Mouse (Mus musculus) hindbrain, embryonic 16.5 days (tissue): ENCODE measurements around the gene Med28. TPM values are rescaled to one million over a fixed set of nuclear protein-coding genes. Genes with fewer than 3 reads are reported as not detected.

Experiments used
- ATAC-seq: fragments of 200-750 bp; cut with Nextera tagmentation; 2 replicates; pipeline ENCODE4 v1.8.0; 2017; ENCODE audit warnings: moderate TSS enrichment, moderate library complexity
- H3K27ac ChIP-seq: fragments of 300-500 bp; sonication (generic); 2 replicates; pipeline ENCODE4 v1.5.1; 2014; ENCODE audit warnings: low read depth, mild to moderate bottlenecking, control low read depth, low read length, moderate library complexity
- H3K27me3 ChIP-seq: fragments of 300-500 bp; sonication (generic); replicated peaks from 2 replicates; pipeline ENCODE4 v1.6.1; 2014; ENCODE audit warnings: low read length; ENCODE audit not compliant: control insufficient read depth, insufficient read depth
- H3K36me3 ChIP-seq: fragments of 300-500 bp; sonication (generic); 2 replicates; pipeline ENCODE4 v1.6.1; 2014; ENCODE audit warnings: mild to moderate bottlenecking, low read length, moderate library complexity, mixed read lengths; ENCODE audit not compliant: control insufficient read depth, insufficient read depth
- H3K4me1 ChIP-seq: fragments of 300-500 bp; sonication (generic); 2 replicates; pipeline ENCODE4 v1.6.1; 2014; ENCODE audit warnings: low read depth, low read length; ENCODE audit not compliant: control insufficient read depth, insufficient read depth
- H3K4me2 ChIP-seq: fragments of 300-500 bp; sonication (generic); 2 replicates; pipeline ENCODE4 v1.6.1; 2014; ENCODE audit warnings: mild to moderate bottlenecking, low read length, control low read depth, moderate library complexity
- H3K4me3 ChIP-seq: fragments of 300-500 bp; sonication (generic); 2 replicates; pipeline ENCODE4 v1.5.1; 2014; ENCODE audit warnings: mild to moderate bottlenecking, low read length, control low read depth, moderate library complexity
- H3K9ac ChIP-seq: fragments of 300-500 bp; sonication (generic); 2 replicates; pipeline ENCODE4 v1.6.1; 2014; ENCODE audit warnings: low read depth, mild to moderate bottlenecking, control low read depth, low read length, moderate library complexity
- H3K9me3 ChIP-seq: fragments of 300-500 bp; sonication (generic); 2 replicates; pipeline ENCODE4 v1.6.1; 2014; ENCODE audit warnings: mild to moderate bottlenecking, low read length, moderate library complexity; ENCODE audit not compliant: control insufficient read depth
- WGBS: fragments of 180-500 bp; shearing (Covaris S2); extraction: QIAGEN DNeasy Blood & Tissue Kit; methylation state at CpG from one replicate; pipeline ENCODE4 v1.1.7; 2014; 5-methylcytosine and 5-hydroxymethylcytosine counted together
- polyA plus RNA-seq: library from polyadenylated mRNA; unstranded; fragments of >200 nt; fragmentation: Nextera tagmentation; extraction: Ambion mirVana; gene quantifications from 2 replicates; pipeline ENCODE4 v1.2.1, GENCODE M21; 2015

Med28 gene
- polyA plus RNA-seq, 1 experiment from 2014 or later: 250 TPM

DNA sequence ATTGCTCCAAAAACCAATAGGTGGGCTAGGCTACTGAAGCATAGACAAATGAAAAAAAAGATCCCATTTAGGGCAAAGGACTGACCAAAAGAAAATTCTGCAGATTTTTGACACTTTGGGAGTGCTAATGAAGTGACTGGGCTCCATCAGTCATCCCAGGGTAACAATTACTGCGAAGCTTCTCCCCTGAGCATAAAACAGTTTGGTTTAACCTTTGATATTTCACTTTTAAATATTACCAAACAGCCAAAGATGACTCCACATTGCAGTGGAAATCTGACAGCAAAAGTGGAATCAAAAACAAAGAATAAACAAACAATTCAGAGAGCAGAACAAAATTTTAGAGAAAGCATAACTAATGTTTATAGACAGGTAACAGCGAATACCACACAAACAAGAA, 38.9 kb upstream of the Med28 start:
- Histone ChIP-seq H3K4me2 (no peak overlapping the region), H3K9me3 (no peaks in the 10 kb centered on the region), H3K27me3 (no peaks in the 10 kb centered on the region; the same call in 1 of the 2 replicates), H3K36me3 (no peaks in the 10 kb centered on the region), H3K27ac (no peak overlapping the region), H3K4me3 (no peak overlapping the region), H3K4me1 (peaks cover 4% of the 10 kb centered on the region; the same call in 1 of the 2 replicates), H3K9ac (no peak overlapping the region)
- WGBS: 86% methylated on average over 2 of the region's 2 CpGs
- no peak for ATAC-seq

DNA sequence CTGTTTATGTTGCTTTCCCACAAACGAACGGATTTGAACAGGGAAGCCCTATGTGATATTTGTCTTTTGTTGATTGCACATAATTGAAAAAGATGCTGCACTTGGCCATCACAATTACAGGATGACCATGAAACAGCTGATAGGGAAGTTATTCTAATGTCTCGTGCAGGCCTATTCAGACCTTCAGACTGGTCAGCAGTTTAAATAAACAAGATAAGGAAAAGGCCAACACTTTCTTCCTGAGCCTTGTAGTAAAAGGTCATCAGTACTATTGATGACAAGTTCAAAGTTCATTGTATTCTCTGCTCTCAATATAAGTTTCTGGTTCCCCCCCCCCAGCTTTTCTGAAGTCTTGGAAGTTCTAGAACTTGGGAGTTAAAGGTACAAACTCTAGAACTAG, 37.4 kb upstream of the Med28 start:
- Histone ChIP-seq H3K4me3 (no peak overlapping the region), H3K4me2 (no peak overlapping the region), H3K9me3 (no peaks in the 10 kb centered on the region), H3K27me3 (peaks cover 2% of the 10 kb centered on the region; the same call in 1 of the 2 replicates), H3K36me3 (no peaks in the 10 kb centered on the region), H3K9ac (no peak overlapping the region), H3K27ac (no peak overlapping the region), H3K4me1 (no peaks in the 10 kb centered on the region)
- 79% methylated on average over 3 of the region's 3 CpGs for WGBS
- no peak for ATAC-seq

DNA sequence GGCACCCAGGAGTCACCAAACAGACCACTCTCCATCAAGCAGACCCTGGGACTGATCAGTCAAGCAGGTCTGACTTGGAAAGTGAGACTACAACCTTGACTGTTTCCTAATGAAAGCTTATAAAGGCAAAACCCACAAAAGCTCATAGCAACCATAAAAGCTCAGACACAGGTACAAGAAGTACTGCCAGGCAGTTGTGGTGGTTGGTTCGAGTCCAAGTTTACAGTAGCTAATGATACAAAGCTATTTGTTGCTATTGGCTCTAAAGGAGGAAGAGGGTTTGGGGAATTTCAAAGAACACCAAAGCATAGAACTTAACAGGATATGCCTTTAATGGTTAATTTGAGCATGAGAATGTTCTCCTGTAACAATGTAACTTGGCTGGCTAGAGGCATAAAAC, 36.4 kb upstream of the Med28 start:
- Histone ChIP-seq H3K9ac (no peak overlapping the region), H3K27me3 (peaks cover 2% of the 10 kb centered on the region; the same call in 1 of the 2 replicates), H3K36me3 (no peaks in the 10 kb centered on the region), H3K9me3 (no peaks in the 10 kb centered on the region), H3K27ac (no peak overlapping the region), H3K4me2 (no peak overlapping the region), H3K4me1 (no peaks in the 10 kb centered on the region), H3K4me3 (no peak overlapping the region)
- 89% methylated on average over 1 of the region's 1 CpGs for WGBS
- ATAC-seq: no peak

DNA sequence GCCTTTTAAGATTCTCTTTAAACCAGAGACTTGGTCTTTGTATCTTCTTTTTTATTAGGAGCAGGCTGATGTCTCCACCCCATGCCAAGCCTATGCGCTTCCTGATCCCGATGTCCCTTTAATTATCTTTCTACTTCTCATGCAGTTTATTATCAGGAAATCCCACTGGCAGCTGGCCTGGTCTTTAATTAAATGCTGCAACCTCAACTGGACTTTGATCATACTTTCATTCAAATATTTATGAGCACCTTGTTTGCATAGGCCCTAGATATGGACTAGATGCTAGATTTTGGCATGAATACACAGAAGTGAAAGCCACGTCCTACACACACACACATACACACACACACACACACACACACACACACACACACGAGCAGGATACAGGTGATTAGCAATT, 28.3 kb upstream of the Med28 start:
- no peak overlapping the region for H3K27ac ChIP-seq
- WGBS: 85% methylated on average over 4 of the region's 4 CpGs
- no peaks in the 10 kb centered on the region for H3K36me3 ChIP-seq
- H3K4me3 ChIP-seq: no peak overlapping the region
- H3K4me2 ChIP-seq: no peak overlapping the region
- no peak for ATAC-seq
- no peak overlapping the region for H3K9ac ChIP-seq
- peaks cover 3% of the 10 kb centered on the region for H3K4me1 ChIP-seq
- H3K27me3 ChIP-seq: 0 out of 2 replicates have a peak, but pooled peaks cover 2% of the 10 kb centered on the region
- no peaks in the 10 kb centered on the region for H3K9me3 ChIP-seq

DNA sequence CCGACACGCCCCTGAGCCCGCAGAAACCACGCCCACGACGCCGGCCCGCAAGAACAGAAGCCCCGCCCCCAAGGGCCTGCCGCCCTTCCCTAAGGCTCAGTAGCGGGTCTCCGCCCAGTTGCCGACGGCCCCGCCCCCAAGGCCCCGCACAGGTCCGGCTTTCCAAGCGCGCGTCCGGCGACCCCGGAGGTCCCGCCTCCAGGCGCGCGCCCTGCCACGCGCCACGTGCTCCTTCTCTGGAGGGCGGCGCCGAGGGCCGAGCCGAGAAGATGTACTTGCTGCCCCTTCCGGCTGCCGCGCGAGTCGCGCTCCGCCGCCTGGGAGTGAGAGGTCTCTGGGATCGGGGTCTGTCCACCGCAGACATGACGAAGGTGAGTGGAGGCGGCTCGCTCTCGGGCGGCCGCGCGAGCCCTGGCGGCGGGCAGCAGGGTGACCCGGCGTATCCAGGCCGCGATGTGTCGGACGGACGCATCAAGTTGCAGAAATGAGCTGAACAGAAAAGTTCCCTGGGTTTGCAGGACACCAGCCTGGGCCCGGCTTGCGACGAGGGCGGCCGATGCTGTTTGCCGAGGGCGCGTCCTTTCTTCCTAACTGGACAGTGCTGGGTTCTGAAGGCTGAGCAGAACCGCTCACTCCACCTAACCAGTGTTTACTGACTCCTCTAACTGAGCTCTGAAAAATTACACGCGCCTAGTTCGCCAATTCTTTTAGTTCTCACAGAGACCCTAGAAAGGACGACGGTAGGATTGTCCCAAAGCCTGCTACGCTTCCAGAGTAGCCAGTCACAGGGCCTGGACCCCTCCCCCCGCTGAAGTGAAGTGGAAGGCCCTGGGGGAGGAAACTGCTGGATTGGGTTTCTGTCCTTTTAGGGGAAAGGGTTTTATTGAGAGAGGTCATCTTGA, 26.6 kb upstream of the Med28 start, which contains the start of gene Lap3:
Lap3 (plus strand) TSS at position 184 of the 902 bp plus-strand sequence.
- peak within 1 kb of the TSS; percentile 79 for H3K4me2 ChIP-seq
- peak within 1 kb of the TSS; percentile 75 for H3K4me3 ChIP-seq
- no peaks in the 10 kb centered on the region for H3K27me3 ChIP-seq
- peak within 1 kb of the TSS; percentile 44; the same call in 1 of the 2 replicates for H3K27ac ChIP-seq
- H3K36me3 ChIP-seq: peaks cover under 1% of the 10 kb centered on the region; the same call in 1 of the 2 replicates
- peak; percentile 96 for ATAC-seq
- no peaks in the 10 kb centered on the region for H3K9me3 ChIP-seq
- under 1% methylated on average over 78 of the region's 78 CpGs for WGBS
- H3K4me1 ChIP-seq: peaks cover 3% of the 10 kb centered on the region
- H3K9ac ChIP-seq: peak within 1 kb of the TSS; percentile 80

- H3K4me3 ChIP-seq: peak overlapping the region; percentile 75
- 68% methylated on average over 9 of the region's 9 CpGs for WGBS
- H3K4me1 ChIP-seq: peaks cover 3% of the 10 kb centered on the region
- ATAC-seq: no peak
- H3K27ac ChIP-seq: no peak overlapping the region
- no peaks in the 10 kb centered on the region for H3K9me3 ChIP-seq
- peaks cover 5% of the 10 kb centered on the region; the same call in 1 of the 2 replicates for H3K36me3 ChIP-seq
- H3K4me2 ChIP-seq: peak overlapping the region; percentile 79
- peak overlapping the region; percentile 80 for H3K9ac ChIP-seq
- H3K27me3 ChIP-seq: no peaks in the 10 kb centered on the region
These were observed 25.8 kb upstream of the Med28 start for GRCm38 (mm10) chr5:45494093-45494755.

GRCm38 (mm10) chr5:45495429-45495975, 24.5 kb upstream of the Med28 start:
- WGBS: 82% methylated on average over 3 of the region's 3 CpGs
- H3K36me3 ChIP-seq: peaks cover 6% of the 10 kb centered on the region
- H3K27ac ChIP-seq: no peak overlapping the region
- no peak overlapping the region for H3K4me3 ChIP-seq
- H3K9me3 ChIP-seq: no peaks in the 10 kb centered on the region
- no peaks in the 10 kb centered on the region for H3K27me3 ChIP-seq
- no peak for ATAC-seq
- peaks cover 3% of the 10 kb centered on the region for H3K4me1 ChIP-seq
- H3K4me2 ChIP-seq: no peak overlapping the region
- no peak overlapping the region for H3K9ac ChIP-seq

GRCm38 (mm10) chr5:45496042-45496441, 24.0 kb upstream of the Med28 start:
- no peak overlapping the region for H3K4me3 ChIP-seq
- no peak overlapping the region for H3K9ac ChIP-seq
- H3K4me2 ChIP-seq: no peak overlapping the region
- no peaks in the 10 kb centered on the region for H3K9me3 ChIP-seq
- no peaks in the 10 kb centered on the region for H3K27me3 ChIP-seq
- peaks cover 3% of the 10 kb centered on the region for H3K4me1 ChIP-seq
- no peak for ATAC-seq
- H3K36me3 ChIP-seq: peaks cover 7% of the 10 kb centered on the region
- no peak overlapping the region for H3K27ac ChIP-seq

GRCm38 (mm10) chr5:45496479-45496878, 23.6 kb upstream of the Med28 start:
- H3K27ac ChIP-seq: no peak overlapping the region
- ATAC-seq: no peak
- WGBS: 93% methylated on average over 4 of the region's 4 CpGs
- no peak overlapping the region for H3K4me3 ChIP-seq
- H3K9me3 ChIP-seq: no peaks in the 10 kb centered on the region
- peaks cover 3% of the 10 kb centered on the region for H3K4me1 ChIP-seq
- no peak overlapping the region for H3K9ac ChIP-seq
- H3K36me3 ChIP-seq: peaks cover 7% of the 10 kb centered on the region
- no peak overlapping the region for H3K4me2 ChIP-seq
- H3K27me3 ChIP-seq: no peaks in the 10 kb centered on the region
